Mouse (Mus musculus) G1E (cell line): ENCODE results near the gene Il12rb1. TPM values are rescaled to one million over a fixed set of nuclear protein-coding genes. Genes with fewer than 3 reads are reported as not detected.

Experiments
- ATAC-seq: 2 replicates; pipeline ENCODE4 v1.8.0; 2016; ENCODE audit warnings: mild to moderate bottlenecking; ENCODE audit not compliant: insufficient number of reproducible peaks, poor library complexity, low FRiP score, severe bottlenecking; ENCODE audit errors: extremely low read depth
- DNase-seq: peaks from one replicate; pipeline ENCODE4 v3.0.0; 2012; ENCODE audit warnings: low spot score
- H3K27me3 ChIP-seq: 2 replicates; pipeline ENCODE4 v1.6.1; 2012; ENCODE audit warnings: mild to moderate bottlenecking, low read length, inconsistent platforms; ENCODE audit not compliant: insufficient read depth
- H3K36me3 ChIP-seq: replicated peaks from 2 replicates; pipeline ENCODE3; 2012; ENCODE audit warnings: mild to moderate bottlenecking, inconsistent platforms
- H3K4me1 ChIP-seq: 2 replicates; pipeline ENCODE4 v1.6.1; 2012; ENCODE audit warnings: low read depth, low read length, inconsistent platforms, mixed read lengths; ENCODE audit not compliant: insufficient read depth
- H3K4me3 ChIP-seq: 2 replicates; pipeline ENCODE4 v1.5.1; 2012; ENCODE audit warnings: low read depth, mild to moderate bottlenecking, inconsistent platforms, low read length, moderate library complexity, mixed read lengths
- H3K9me3 ChIP-seq: replicated peaks from 2 replicates; pipeline ENCODE4 v1.6.1; 2012; ENCODE audit warnings: inconsistent platforms
- CTCF ChIP-seq: IDR thresholded peaks from 2 replicates; pipeline ENCODE4 v1.5.1; 2012; ENCODE audit warnings: low read depth, low read length, inconsistent platforms, mixed read lengths
- GATA1 ChIP-seq: IDR thresholded peaks from 2 replicates; pipeline ENCODE4 v1.6.1; 2012; ENCODE audit warnings: borderline replicate concordance, low read length, inconsistent platforms, mixed read lengths
- GATA2 ChIP-seq: IDR thresholded peaks from 2 replicates; pipeline ENCODE4 v1.6.1; 2012; ENCODE audit warnings: low read depth, low read length, inconsistent platforms, borderline replicate concordance
- POLR2AphosphoS5 ChIP-seq: IDR thresholded peaks from 2 replicates; pipeline ENCODE4 v1.6.1; 2012; ENCODE audit warnings: low read depth, low read length, inconsistent platforms; ENCODE audit not compliant: insufficient replicate concordance
- TAL1 ChIP-seq: conservative IDR thresholded peaks from 2 replicates; pipeline ENCODE4 v1.6.1; 2012; ENCODE audit warnings: low read depth, low read length, inconsistent platforms, mixed read lengths
- polyA plus RNA-seq: library from polyadenylated mRNA; stranded (reverse); fragments of >175 nt; gene quantifications from 2 replicates; pipeline ENCODE4 v1.2.3, GENCODE M21; 2012
- total RNA-seq, 2 experiments: library from RNA; stranded (forward) in 1 of 2; stranded (reverse) in 1 of 2; fragments of 200-1000 nt in 1 of 2; fragments of >200 nt in 1 of 2; fragmentation: Nextera tagmentation in 1 of 2; gene quantifications; 2 replicates each; pipeline ENCODE4 v1.2.3; 2014 to 2017

Il12rb1 gene
- total and polyA plus RNA-seq, 3 experiments, result 1.9 to 5.6 (median 2.3) TPM

- H3K9me3 ChIP-seq, result no peaks in the 10 kb centered on the region
- peaks cover 66% of the 10 kb centered on the region for H3K4me1 ChIP-seq
- H3K36me3 ChIP-seq, result no peaks in the 10 kb centered on the region
- TF ChIP-seq GATA2 (no peak), GATA1 (no peak), POLR2AphosphoS5 (no peak), TAL1 (peak; percentile 27; the same call in 1 of the 2 replicates), CTCF (no peak)
- H3K4me3 ChIP-seq, result no peak overlapping the region
- DNase-seq, result no peak
- ATAC-seq, result no peak
- H3K27me3 ChIP-seq, result peaks cover 26% of the 10 kb centered on the region
Observed at GRCm38 (mm10) chr8:70843214-70843773, 35.0 kb downstream of the Il12rb1 start.

- Histone ChIP-seq H3K4me1 (peaks cover 60% of the 10 kb centered on the region), H3K36me3 (no peaks in the 10 kb centered on the region)
- TF ChIP-seq POLR2AphosphoS5 (no peak), GATA2 (no peak), CTCF (no peak), TAL1 (no peak), GATA1 (no peak)
Observed at GRCm38 (mm10) chr8:70843941-70844340, 35.7 kb downstream of the Il12rb1 start.

GRCm38 (mm10) chr8:70844523-70844922 is 36.3 kb downstream of the Il12rb1 start:
- no peaks in the 10 kb centered on the region for H3K36me3 ChIP-seq
- no peak for ATAC-seq
- H3K27me3 ChIP-seq, result peaks cover 38% of the 10 kb centered on the region
- H3K4me1 ChIP-seq, result peaks cover 60% of the 10 kb centered on the region
- H3K4me3 ChIP-seq, result peak overlapping the region; percentile 31; the same call in 1 of the 2 replicates
- peak; percentile 82 for DNase-seq
- TF ChIP-seq GATA1, result no peak
- TF ChIP-seq CTCF, result peak; percentile 87
- H3K9me3 ChIP-seq, result no peaks in the 10 kb centered on the region

More at GRCm38 (mm10) chr8:70843941-70844340, 35.7 kb downstream of the Il12rb1 start:
- peak overlapping the region; percentile 31; the same call in 1 of the 2 replicates for H3K4me3 ChIP-seq
- no peak for DNase-seq
- no peaks in the 10 kb centered on the region for H3K9me3 ChIP-seq
- ATAC-seq, result no peak
- H3K27me3 ChIP-seq, result peaks cover 33% of the 10 kb centered on the region

GRCm38 (mm10) chr8:70845108-70845507 is 36.9 kb downstream of the Il12rb1 start:
- Histone ChIP-seq H3K4me3 (no peak overlapping the region), H3K36me3 (no peaks in the 10 kb centered on the region), H3K9me3 (no peaks in the 10 kb centered on the region), H3K4me1 (peaks cover 58% of the 10 kb centered on the region), H3K27me3 (peaks cover 44% of the 10 kb centered on the region)
- ATAC-seq (no peak), DNase-seq (no peak)
- TF ChIP-seq GATA1, result no peak
- TF ChIP-seq POLR2AphosphoS5, result no peak
- TF ChIP-seq CTCF, result no peak
- no peak for TF ChIP-seq TAL1
- no peak for TF ChIP-seq GATA2

- Histone ChIP-seq H3K9me3 (no peaks in the 10 kb centered on the region), H3K27me3 (peaks cover 58% of the 10 kb centered on the region), H3K4me1 (peaks cover 50% of the 10 kb centered on the region), H3K4me3 (no peak overlapping the region), H3K36me3 (no peaks in the 10 kb centered on the region)
- no peak for ATAC-seq
- DNase-seq, result no peak
- no peak for TF ChIP-seq POLR2AphosphoS5
- no peak for TF ChIP-seq GATA2
- TF ChIP-seq TAL1, result no peak
- TF ChIP-seq GATA1, result no peak
- TF ChIP-seq CTCF, result no peak
Observed at GRCm38 (mm10) chr8:70846371-70847154, 38.3 kb downstream of the Il12rb1 start.

- ATAC-seq (no peak), DNase-seq (no peak)
- Histone ChIP-seq H3K4me1 (peaks cover 38% of the 10 kb centered on the region), H3K4me3 (no peak overlapping the region), H3K27me3 (peaks cover 76% of the 10 kb centered on the region), H3K36me3 (no peaks in the 10 kb centered on the region), H3K9me3 (no peaks in the 10 kb centered on the region)
- TF ChIP-seq GATA2, result no peak
- TF ChIP-seq GATA1, result no peak
- no peak for TF ChIP-seq CTCF
- TF ChIP-seq POLR2AphosphoS5, result no peak
- TF ChIP-seq TAL1, result no peak
Observed at GRCm38 (mm10) chr8:70849333-70849990, 41.2 kb downstream of the Il12rb1 start.
